Mouse (Mus musculus) embryonic facial prominence, embryonic 14.5 days (tissue): ENCODE data around the gene Epo. TPM values are rescaled to one million over a fixed set of nuclear protein-coding genes. Genes with fewer than 3 reads are reported as not detected.

ENCODE experiments used
- ATAC-seq: fragments of 200-750 bp; cut with Nextera tagmentation; 2 replicates; pipeline ENCODE4 v1.8.0; 2017; ENCODE audit warnings: low read depth, moderate number of reproducible peaks, moderate TSS enrichment
- DNase-seq: peaks from one replicate; pipeline ENCODE4 v3.0.0-alpha.2; 2015; ENCODE audit warnings: low spot score
- H3K27ac ChIP-seq: fragments of 300-500 bp; sonication (generic); replicated peaks from 2 replicates; pipeline ENCODE4 v1.5.1; 2014; ENCODE audit warnings: low read depth, mild to moderate bottlenecking, low read length, moderate library complexity
- H3K27me3 ChIP-seq: fragments of 300-500 bp; sonication (generic); replicated peaks from 2 replicates; pipeline ENCODE4 v1.6.1; 2014; ENCODE audit warnings: low read length; ENCODE audit not compliant: control insufficient read depth, insufficient read depth
- H3K36me3 ChIP-seq: fragments of 300-500 bp; sonication (generic); 2 replicates; pipeline ENCODE4 v1.6.1; 2014; ENCODE audit warnings: low read length, mixed read lengths; ENCODE audit not compliant: control insufficient read depth, insufficient read depth
- H3K4me1 ChIP-seq: fragments of 300-500 bp; sonication (generic); 2 replicates; pipeline ENCODE4 v1.6.1; 2014; ENCODE audit warnings: antibody characterized with exemption, low read length; ENCODE audit not compliant: control insufficient read depth, insufficient read depth
- H3K4me2 ChIP-seq: fragments of 300-500 bp; sonication (generic); 2 replicates; pipeline ENCODE4 v1.6.1; 2014; ENCODE audit warnings: low read depth, mild to moderate bottlenecking, low read length, moderate library complexity, mixed read lengths
- H3K4me3 ChIP-seq: fragments of 300-500 bp; sonication (generic); 2 replicates; pipeline ENCODE4 v1.5.1; 2014; ENCODE audit warnings: low read depth, mild to moderate bottlenecking, low read length
- H3K9ac ChIP-seq: fragments of 300-500 bp; sonication (generic); 2 replicates; pipeline ENCODE4 v1.6.1; 2014; ENCODE audit warnings: low read depth, mild to moderate bottlenecking, low read length, moderate library complexity, mixed read lengths
- H3K9me3 ChIP-seq: fragments of 300-500 bp; sonication (generic); 2 replicates; pipeline ENCODE4 v1.6.1; 2016; ENCODE audit warnings: low read length; ENCODE audit not compliant: control insufficient read depth
- WGBS: fragments of 180-500 bp; shearing (Covaris S2); extraction: QIAGEN DNeasy Blood & Tissue Kit; methylation state at CpG from one replicate; pipeline ENCODE4 v1.1.7; 2014; 5-methylcytosine and 5-hydroxymethylcytosine counted together
- polyA plus RNA-seq: library from polyadenylated mRNA; unstranded; fragments of >200 nt; fragmentation: Nextera tagmentation; extraction: Ambion mirVana; gene quantifications from 2 replicates; pipeline ENCODE4 v1.2.1, GENCODE M21; 2014

The Epo gene
- polyA plus RNA-seq, 1 experiment from 2014 or later, result not detected

DNA sequence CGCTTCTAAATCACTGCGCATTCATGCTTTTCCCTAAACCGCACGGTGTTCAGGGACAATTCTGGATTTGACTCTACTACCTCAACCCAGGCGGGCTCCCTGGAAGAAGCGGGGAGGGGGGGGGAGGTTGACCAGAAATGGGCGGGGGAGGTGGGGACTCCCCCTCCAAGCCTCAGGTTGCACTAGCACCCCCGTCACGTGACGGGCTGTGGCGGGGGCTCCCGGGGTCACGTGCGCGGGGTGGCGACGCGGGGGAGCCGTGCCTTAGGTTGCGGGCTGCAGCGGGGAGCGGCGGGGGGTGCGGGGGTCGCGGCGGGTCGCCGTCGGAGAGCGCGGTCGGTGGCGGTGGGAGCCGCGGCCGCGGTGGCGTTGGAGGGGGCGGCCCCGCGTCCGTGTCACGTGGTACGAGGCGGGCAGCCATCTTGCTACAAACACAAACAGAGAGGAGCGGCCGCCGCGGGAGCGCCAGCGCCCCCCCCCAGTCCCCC lies 23.0 kb downstream of the Epo start:
- Histone ChIP-seq H3K36me3 (0 out of 2 replicates have a peak, but pooled peaks cover 7% of the 10 kb centered on the region), H3K9me3 (no peaks in the 10 kb centered on the region), H3K27me3 (no peaks in the 10 kb centered on the region), H3K4me1 (peaks cover 6% of the 10 kb centered on the region; the same call in 1 of the 2 replicates), H3K27ac (peak overlapping the region; percentile 88), H3K9ac (peak overlapping the region; percentile 98), H3K4me2 (peak overlapping the region; percentile 39), H3K4me3 (peak overlapping the region; percentile 95)
- ATAC-seq, result peak; percentile 68
- WGBS, result 2% methylated on average over 8 of the region's 52 CpGs
- DNase-seq, result peak; percentile 82

- Histone ChIP-seq H3K9me3 (no peaks in the 10 kb centered on the region), H3K4me1 (peaks cover 7% of the 10 kb centered on the region), H3K4me3 (no peak overlapping the region), H3K27ac (no peak overlapping the region), H3K27me3 (no peaks in the 10 kb centered on the region), H3K36me3 (no peaks in the 10 kb centered on the region), H3K9ac (no peak overlapping the region), H3K4me2 (no peak overlapping the region)
- DNase-seq, result no peak
- 84% methylated on average over 6 of the region's 6 CpGs for WGBS
- no peak for ATAC-seq
These were observed 29.0 kb downstream of the Epo start for GRCm38 (mm10) chr5:137504041-137504440.

GRCm38 (mm10) chr5:137502667-137503110 lies 30.4 kb downstream of the Epo start:
- Histone ChIP-seq H3K4me1 (peaks cover 7% of the 10 kb centered on the region), H3K27ac (peak overlapping the region; percentile 97), H3K9me3 (no peaks in the 10 kb centered on the region), H3K36me3 (no peaks in the 10 kb centered on the region), H3K4me3 (peak overlapping the region; percentile 58), H3K9ac (peak overlapping the region; percentile 75), H3K27me3 (no peaks in the 10 kb centered on the region), H3K4me2 (peak overlapping the region; percentile 73)
- under 1% methylated on average over 23 of the region's 30 CpGs for WGBS
- ATAC-seq (peak; percentile 86), DNase-seq (peak; percentile 96)

DNA sequence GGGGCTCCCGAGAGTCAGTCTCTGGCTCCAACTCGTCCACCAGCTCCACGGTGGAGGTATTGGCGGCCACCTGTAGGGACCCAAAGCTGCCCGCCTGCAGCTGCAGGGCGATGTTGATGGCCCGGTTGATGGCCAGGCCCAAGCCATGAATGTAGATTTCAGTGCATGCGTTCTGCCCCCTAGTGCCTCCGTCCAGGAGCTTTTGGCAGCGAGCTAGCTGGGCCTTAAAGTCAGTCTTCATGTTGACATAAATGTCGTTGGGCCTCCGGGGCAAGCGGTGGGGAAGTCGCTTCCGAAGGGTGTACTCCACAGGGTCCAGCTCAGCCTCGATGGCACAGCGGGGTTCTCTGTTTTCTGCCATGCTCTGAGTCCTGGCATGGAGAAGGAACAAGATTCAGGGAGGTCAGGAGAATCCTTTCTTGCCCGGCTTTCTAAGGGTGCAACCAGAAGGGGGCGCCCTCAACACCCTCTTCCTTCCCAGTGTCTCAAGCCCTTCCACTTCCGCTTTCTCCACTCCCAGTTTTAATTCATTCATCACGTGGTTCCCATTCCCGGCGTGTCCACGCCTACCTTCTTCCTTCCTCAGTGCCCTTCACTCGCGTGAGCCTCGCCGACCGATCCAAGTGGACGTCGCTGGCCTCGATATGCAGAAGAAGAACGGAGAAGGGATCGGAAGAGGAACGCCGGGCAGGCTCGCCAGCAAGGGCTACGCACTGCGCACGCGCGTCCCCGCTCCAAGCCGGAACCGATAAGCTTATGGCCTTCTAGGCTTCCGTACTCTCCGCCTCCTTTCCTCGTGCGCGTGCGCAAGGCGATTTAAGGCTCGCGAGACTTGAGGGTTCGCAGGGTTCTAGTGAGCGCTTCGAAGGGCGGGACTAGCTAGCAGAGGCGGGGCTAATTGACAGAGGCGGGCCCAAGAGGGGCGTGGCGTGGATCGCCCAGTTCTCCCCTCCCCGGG lies 31.1 kb downstream of the Epo start, which contains the start of gene Pop7:
TSS of gene Pop7 (minus strand) at position 810 of the 958 bp plus-strand sequence.
- H3K27me3 ChIP-seq, result no peaks in the 10 kb centered on the region
- H3K4me1 ChIP-seq, result peaks cover 7% of the 10 kb centered on the region
- H3K4me3 ChIP-seq, result peak within 1 kb of the TSS; percentile 58
- peak within 1 kb of the TSS; percentile 97 for H3K27ac ChIP-seq
- DNase-seq (peak; percentile 100), ATAC-seq (peak; percentile 96)
- H3K9me3 ChIP-seq, result no peaks in the 10 kb centered on the region
- no peaks in the 10 kb centered on the region for H3K36me3 ChIP-seq
- H3K9ac ChIP-seq, result peak within 1 kb of the TSS; percentile 81
- peak within 1 kb of the TSS; percentile 73 for H3K4me2 ChIP-seq
- WGBS, result 2% methylated on average over 63 of the region's 64 CpGs

DNA sequence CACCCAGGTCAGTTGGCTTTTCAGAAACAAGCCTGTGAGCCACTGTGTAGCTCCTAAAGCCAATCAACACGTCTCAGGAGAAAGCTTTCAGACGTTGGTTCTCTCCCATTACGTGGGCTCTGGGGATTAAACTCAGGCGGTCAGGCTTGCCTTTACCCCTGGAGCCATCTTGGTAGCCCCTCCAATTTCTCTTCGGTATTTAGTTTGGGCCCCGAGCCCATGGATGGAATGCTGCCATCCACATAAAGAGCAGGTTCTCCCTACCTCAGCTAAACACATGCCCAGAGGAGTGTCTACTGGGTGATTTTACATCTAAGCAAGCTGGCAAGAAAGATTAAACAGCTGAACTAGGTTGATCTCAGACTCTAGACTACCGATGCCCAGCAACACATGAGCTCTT lies 32.9 kb downstream of the Epo start:
- no peaks in the 10 kb centered on the region for H3K27me3 ChIP-seq
- DNase-seq, result no peak
- H3K9ac ChIP-seq, result no peak overlapping the region
- no peak overlapping the region for H3K4me3 ChIP-seq
- H3K4me1 ChIP-seq, result peaks cover 7% of the 10 kb centered on the region
- ATAC-seq, result no peak
- no peaks in the 10 kb centered on the region for H3K9me3 ChIP-seq
- no peak overlapping the region for H3K27ac ChIP-seq
- H3K36me3 ChIP-seq, result no peaks in the 10 kb centered on the region
- H3K4me2 ChIP-seq, result no peak overlapping the region
- WGBS, result 88% methylated on average over 7 of the region's 7 CpGs

GRCm38 (mm10) chr5:137493831-137494230 lies 39.2 kb downstream of the Epo start:
- WGBS, result 60% methylated on average over 13 of the region's 13 CpGs
- ATAC-seq (no peak), DNase-seq (peak; percentile 16)
- Histone ChIP-seq H3K36me3 (no peaks in the 10 kb centered on the region), H3K27ac (no peak overlapping the region), H3K4me1 (no peaks in the 10 kb centered on the region), H3K27me3 (no peaks in the 10 kb centered on the region), H3K4me2 (no peak overlapping the region), H3K9me3 (no peaks in the 10 kb centered on the region), H3K9ac (no peak overlapping the region), H3K4me3 (no peak overlapping the region)

GRCm38 (mm10) chr5:137491559-137491958 lies 41.5 kb downstream of the Epo start:
- Histone ChIP-seq H3K4me1 (no peaks in the 10 kb centered on the region), H3K9me3 (no peaks in the 10 kb centered on the region), H3K36me3 (no peaks in the 10 kb centered on the region), H3K27ac (no peak overlapping the region), H3K9ac (no peak overlapping the region), H3K4me2 (no peak overlapping the region), H3K27me3 (no peaks in the 10 kb centered on the region), H3K4me3 (no peak overlapping the region)
- ATAC-seq (no peak), DNase-seq (peak; percentile 54)
- WGBS, result 48% methylated on average over 4 of the region's 4 CpGs

DNA sequence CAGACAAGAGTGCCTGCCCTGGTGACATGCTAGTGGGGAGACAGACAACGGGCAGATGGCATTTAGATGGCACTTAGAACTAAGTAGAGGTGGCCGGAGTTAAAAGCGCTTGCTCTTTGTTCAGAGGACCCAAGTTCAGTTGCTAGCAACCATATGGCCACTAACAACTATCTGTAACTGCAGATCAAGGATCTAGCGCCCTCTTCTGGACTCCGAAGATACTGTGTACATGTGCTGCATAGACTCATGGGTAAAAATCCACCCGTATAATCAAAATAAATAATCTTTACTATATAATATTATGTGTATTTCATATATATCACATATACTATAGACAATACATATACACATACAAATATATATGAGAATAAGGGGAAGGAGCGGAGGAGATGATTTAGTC lies 45.4 kb downstream of the Epo start:
- 90% methylated on average over 7 of the region's 7 CpGs for WGBS

More for the DNA sequence above, 45.4 kb downstream of the Epo start:
- Histone ChIP-seq H3K4me1 (0 out of 2 replicates have a peak, but pooled peaks cover 3% of the 10 kb centered on the region), H3K9ac (no peak overlapping the region), H3K9me3 (no peaks in the 10 kb centered on the region), H3K27ac (no peak overlapping the region), H3K4me3 (no peak overlapping the region), H3K36me3 (no peaks in the 10 kb centered on the region), H3K27me3 (0 out of 2 replicates have a peak, but pooled peaks cover 9% of the 10 kb centered on the region), H3K4me2 (no peak overlapping the region)
- DNase-seq (no peak), ATAC-seq (no peak)
